Mouse (Mus musculus) MEL (cell line): ENCODE data around the gene Ep400. TPM values are rescaled to one million over a fixed set of nuclear protein-coding genes. Genes with fewer than 3 reads are reported as not detected.

Experiments
- DNase-seq: peaks from one replicate; pipeline ENCODE4 v3.0.0; 2011; ENCODE audit warnings: low read depth, low spot score
- H3K27ac ChIP-seq: 2 replicates; pipeline ENCODE4 v1.5.1; 2012; ENCODE audit warnings: low read depth, mild to moderate bottlenecking, control low read depth, low read length, moderate library complexity; ENCODE audit not compliant: control insufficient read depth
- H3K27me3 ChIP-seq, 2 experiments: fragments of 150-350 bp in 1 of 2; sonication (generic) in 1 of 2; 2 replicates each; pipeline ENCODE4 v1.6.1; 2012; ENCODE audit warnings: low read length in 2 of 2, mild to moderate bottlenecking in 2 of 2, improper control_type of control experiment in 1 of 2, moderate library complexity in 1 of 2; ENCODE audit not compliant: insufficient read depth in 2 of 2, control insufficient read depth in 1 of 2
- H3K36me3 ChIP-seq, 2 experiments: 2 replicates each; pipeline ENCODE4 v1.6.1; 2012 to 2014; ENCODE audit warnings: low read length in 2 of 2, improper control_type of control experiment in 1 of 2, inconsistent platforms in 1 of 2, mild to moderate bottlenecking in 1 of 2; ENCODE audit not compliant: insufficient read depth in 2 of 2, control insufficient read depth in 1 of 2
- H3K4me1 ChIP-seq, 2 experiments: fragments of 150-350 bp in 1 of 2; sonication (generic) in 1 of 2; 2 replicates each; pipeline ENCODE4 v1.6.1; 2012; ENCODE audit warnings: low read length in 2 of 2, improper control_type of control experiment in 1 of 2, mild to moderate bottlenecking in 1 of 2; ENCODE audit not compliant: insufficient read depth in 2 of 2, control insufficient read depth in 1 of 2
- H3K4me3 ChIP-seq, 2 experiments: fragments of 150-350 bp in 1 of 2; sonication (generic) in 1 of 2; 2 replicates each; pipeline ENCODE4 v1.5.1; 2012; ENCODE audit warnings: low read depth in 2 of 2, low read length in 2 of 2, mild to moderate bottlenecking in 2 of 2, moderate library complexity in 2 of 2, control low read depth in 1 of 2, improper control_type of control experiment in 1 of 2; ENCODE audit not compliant: control insufficient read depth in 1 of 2, insufficient read depth in 1 of 2
- H3K79me2 ChIP-seq: 2 replicates; pipeline ENCODE4 v1.6.1; 2012; ENCODE audit warnings: mild to moderate bottlenecking, low read length, moderate library complexity; ENCODE audit not compliant: control insufficient read depth, poor library complexity, insufficient read depth
- H3K9ac ChIP-seq: 2 replicates; pipeline ENCODE4 v1.6.1; 2012; ENCODE audit warnings: low read depth, mild to moderate bottlenecking, control low read depth, low read length, moderate library complexity; ENCODE audit not compliant: control insufficient read depth, poor library complexity, severe bottlenecking
- H3K9me3 ChIP-seq: fragments of 150-350 bp; sonication (generic); replicated peaks from 2 replicates; pipeline ENCODE4 v1.6.1; 2012; ENCODE audit warnings: mild to moderate bottlenecking, low read length, improper control_type of control experiment, moderate library complexity; ENCODE audit not compliant: insufficient read depth
- BHLHE40 ChIP-seq: IDR thresholded peaks from 2 replicates; pipeline ENCODE4 v1.6.1; 2012; ENCODE audit warnings: low read depth, mild to moderate bottlenecking, inconsistent platforms, low read length, improper control_type of control experiment, borderline replicate concordance
- CHD2 ChIP-seq: IDR thresholded peaks from 2 replicates; pipeline ENCODE4 v1.6.1; 2011; ENCODE audit warnings: low read length, improper control_type of control experiment
- CTCF ChIP-seq, 3 experiments: IDR thresholded peaks in 2 of 3; conservative IDR thresholded peaks in 1 of 3; 2 replicates each; pipeline ENCODE4 v1.5.1; 2011 to 2012; ENCODE audit warnings: low read length in 3 of 3, low read depth in 2 of 3, mild to moderate bottlenecking in 2 of 3, improper control_type of control experiment in 1 of 3, inconsistent platforms in 1 of 3, mixed read lengths in 1 of 3, moderate library complexity in 1 of 3; ENCODE audit not compliant: control insufficient read depth in 1 of 3, insufficient read depth in 1 of 3, poor library complexity in 1 of 3, severe bottlenecking in 1 of 3
- E2F4 ChIP-seq: IDR thresholded peaks from 2 replicates; pipeline ENCODE4 v1.6.1; 2011; ENCODE audit warnings: low read depth, low read length, improper control_type of control experiment, borderline replicate concordance
- ELF1 ChIP-seq: IDR thresholded peaks from 2 replicates; pipeline ENCODE4 v1.6.1; 2014; ENCODE audit warnings: low read depth, mild to moderate bottlenecking, inconsistent platforms, low read length, improper control_type of control experiment, moderate library complexity
- EP300 ChIP-seq, 2 experiments: IDR thresholded peaks; 2 replicates each; pipeline ENCODE4 v1.6.1; 2011; ENCODE audit warnings: improper control_type of control experiment in 2 of 2, low read length in 2 of 2, low read depth in 1 of 2, mild to moderate bottlenecking in 1 of 2
- ETS1 ChIP-seq: IDR thresholded peaks from 2 replicates; pipeline ENCODE4 v1.6.1; 2012; ENCODE audit warnings: low read depth, mild to moderate bottlenecking, inconsistent platforms, low read length, improper control_type of control experiment, moderate library complexity
- GABPA ChIP-seq: IDR thresholded peaks from 2 replicates; pipeline ENCODE4 v1.6.1; 2012; ENCODE audit warnings: low read depth, mild to moderate bottlenecking, inconsistent platforms, low read length, improper control_type of control experiment, moderate library complexity
- GATA1 ChIP-seq: IDR thresholded peaks from 2 replicates; pipeline ENCODE4 v1.6.1; 2011; ENCODE audit warnings: low read depth, low read length, improper control_type of control experiment
- HCFC1 ChIP-seq: IDR thresholded peaks from 2 replicates; pipeline ENCODE4 v1.6.1; 2012; ENCODE audit warnings: low read depth, mild to moderate bottlenecking, inconsistent platforms, low read length, improper control_type of control experiment, moderate library complexity
- KAT2A ChIP-seq: conservative IDR thresholded peaks from 2 replicates; pipeline ENCODE4 v1.6.1; 2012; ENCODE audit warnings: low read depth, low read length, improper control_type of control experiment, inconsistent platforms
- MAFK ChIP-seq: IDR thresholded peaks from 2 replicates; pipeline ENCODE4 v1.6.1; 2011; ENCODE audit warnings: low read depth, mild to moderate bottlenecking, low read length, improper control_type of control experiment, borderline replicate concordance
- MAX ChIP-seq: IDR thresholded peaks from 2 replicates; pipeline ENCODE4 v1.6.1; 2011; ENCODE audit warnings: low read length, improper control_type of control experiment
- MAZ ChIP-seq: IDR thresholded peaks from 2 replicates; pipeline ENCODE4 v1.6.1; 2012; ENCODE audit warnings: low read depth, mild to moderate bottlenecking, inconsistent platforms, low read length, improper control_type of control experiment
- MEF2A ChIP-seq: IDR thresholded peaks from 2 replicates; pipeline ENCODE4 v1.6.1; 2014; ENCODE audit warnings: low read depth, mild to moderate bottlenecking, inconsistent platforms, low read length, improper control_type of control experiment; ENCODE audit not compliant: poor library complexity, insufficient replicate concordance, severe bottlenecking; ENCODE audit errors: extremely low read depth
- MXI1 ChIP-seq: IDR thresholded peaks from 2 replicates; pipeline ENCODE4 v1.6.1; 2011; ENCODE audit warnings: mild to moderate bottlenecking, low read depth, low read length, improper control_type of control experiment
- MYB ChIP-seq: IDR thresholded peaks from 2 replicates; pipeline ENCODE4 v1.6.1; 2011; ENCODE audit warnings: mild to moderate bottlenecking, low read depth, low read length, improper control_type of control experiment
- MYC ChIP-seq: IDR thresholded peaks from 2 replicates; pipeline ENCODE4 v1.6.1; 2011; ENCODE audit warnings: low read depth, mild to moderate bottlenecking, low read length, improper control_type of control experiment, moderate library complexity
- NELFE ChIP-seq: IDR thresholded peaks from 2 replicates; pipeline ENCODE4 v1.6.1; 2011; ENCODE audit warnings: low read depth, low read length, improper control_type of control experiment
- NRF1 ChIP-seq: IDR thresholded peaks from 2 replicates; pipeline ENCODE4 v1.6.1; 2014; ENCODE audit warnings: low read depth, mild to moderate bottlenecking, inconsistent platforms, low read length, improper control_type of control experiment, moderate library complexity; ENCODE audit not compliant: poor library complexity, insufficient read depth, severe bottlenecking
- POLR2A ChIP-seq, 2 experiments: IDR thresholded peaks; 2 replicates each; pipeline ENCODE4 v1.6.1; 2011 to 2012; ENCODE audit warnings: low read length in 2 of 2, mild to moderate bottlenecking in 2 of 2, control low read depth in 1 of 2, improper control_type of control experiment in 1 of 2, low read depth in 1 of 2, moderate library complexity in 1 of 2; ENCODE audit not compliant: control insufficient read depth in 1 of 2, insufficient read depth in 1 of 2, poor library complexity in 1 of 2
- POLR2AphosphoS2 ChIP-seq: IDR thresholded peaks from 2 replicates; pipeline ENCODE4 v1.6.1; 2011; ENCODE audit warnings: low read length, improper control_type of control experiment
- RAD21 ChIP-seq: IDR thresholded peaks from 2 replicates; pipeline ENCODE4 v1.6.1; 2011; ENCODE audit warnings: mild to moderate bottlenecking, low read depth, low read length, improper control_type of control experiment
- RCOR1 ChIP-seq: IDR thresholded peaks from 2 replicates; pipeline ENCODE4 v1.6.1; 2012; ENCODE audit warnings: low read depth, mild to moderate bottlenecking, inconsistent platforms, low read length, improper control_type of control experiment
- SIN3A ChIP-seq: IDR thresholded peaks from 2 replicates; pipeline ENCODE4 v1.6.1; 2012; ENCODE audit warnings: low read length, improper control_type of control experiment, inconsistent platforms
- SMC3 ChIP-seq: IDR thresholded peaks from 2 replicates; pipeline ENCODE4 v1.6.1; 2011; ENCODE audit warnings: low read depth, low read length, improper control_type of control experiment
- TBP ChIP-seq: IDR thresholded peaks from 2 replicates; pipeline ENCODE4 v1.8.0; 2011; ENCODE audit warnings: low read depth, low read length, improper control_type of control experiment
- TCF12 ChIP-seq: IDR thresholded peaks from 2 replicates; pipeline ENCODE4 v1.6.1; 2014; ENCODE audit warnings: low read depth, mild to moderate bottlenecking, inconsistent platforms, low read length, improper control_type of control experiment, moderate library complexity
- UBTF ChIP-seq: IDR thresholded peaks from 2 replicates; pipeline ENCODE4 v1.6.1; 2012; ENCODE audit warnings: low read depth, mild to moderate bottlenecking, inconsistent platforms, low read length, improper control_type of control experiment, moderate library complexity, borderline replicate concordance; ENCODE audit not compliant: insufficient read depth
- USF2 ChIP-seq, 2 experiments: IDR thresholded peaks; 2 replicates each; pipeline ENCODE4 v1.6.1; 2011 to 2012; ENCODE audit warnings: improper control_type of control experiment in 2 of 2, low read length in 2 of 2, borderline replicate concordance in 1 of 2, inconsistent platforms in 1 of 2, low read depth in 1 of 2, mild to moderate bottlenecking in 1 of 2; ENCODE audit not compliant: insufficient read depth in 1 of 2
- ZC3H11A ChIP-seq: IDR thresholded peaks from 2 replicates; pipeline ENCODE4 v1.6.1; 2012; ENCODE audit warnings: low read depth, mild to moderate bottlenecking, inconsistent platforms, low read length, improper control_type of control experiment
- ZKSCAN1 ChIP-seq: IDR thresholded peaks from 2 replicates; pipeline ENCODE4 v1.6.1; 2012; ENCODE audit warnings: low read depth, mild to moderate bottlenecking, inconsistent platforms, low read length, improper control_type of control experiment, moderate library complexity
- ZMIZ1 ChIP-seq: IDR thresholded peaks from 2 replicates; pipeline ENCODE4 v1.6.1; 2012; ENCODE audit warnings: low read depth, mild to moderate bottlenecking, inconsistent platforms, low read length, improper control_type of control experiment, moderate library complexity
- ZNF384 ChIP-seq: IDR thresholded peaks from 2 replicates; pipeline ENCODE4 v1.6.1; 2012; ENCODE audit warnings: low read depth, mild to moderate bottlenecking, inconsistent platforms, low read length, improper control_type of control experiment
- polyA plus RNA-seq, 2 experiments: library from polyadenylated mRNA; stranded (reverse) in 1 of 2; unstranded in 1 of 2; fragments of >175 nt in 1 of 2; fragments of >200 nt in 1 of 2; gene quantifications; 2 replicates each; pipeline versions ENCODE4 v1.2.1 to v1.2.4; 2012; ENCODE audit warnings: low replicate concordance in 2 of 2, low read depth in 1 of 2; ENCODE audit not compliant: insufficient read length in 2 of 2, insufficient read depth in 1 of 2, missing spikeins in 1 of 2
- total RNA-seq: library from RNA; depleted of rRNA; stranded (reverse); fragments of 300-350 nt; gene quantifications from 2 replicates; pipeline ENCODE4 v1.2.3, GENCODE M21; 2012; rRNA removed

Gene Ep400
- total RNA-seq (21.5 and 27.1 TPM in 2 replicates), polyA plus RNA-seq (10 to 100 TPM; 27.2 to 96.8 TPM)

GRCm38 (mm10) chr5:110770448-110771158 lies at the start of gene Ep400:
Gene Ep400, minus strand, starts transcription at chr5:110770717.
- no peaks in the 10 kb centered on the region for H3K9me3 ChIP-seq
- peak within 1 kb of the TSS; percentile 94 for H3K27ac ChIP-seq
- H3K9ac ChIP-seq = peak within 1 kb of the TSS; percentile 96
- H3K79me2 ChIP-seq = peaks cover 61% of the 10 kb centered on the region
- H3K36me3 ChIP-seq = peaks cover 9 to 34% of the 10 kb centered on the region in 2 experiments
- peak; percentile 100 for DNase-seq
- H3K27me3 ChIP-seq = no peaks in the 10 kb centered on the region
- TF ChIP-seq ZC3H11A = peak; percentile 20; the same call in 1 of the 2 replicates
- no peak for TF ChIP-seq GABPA
- peak; percentile 63 for TF ChIP-seq MAX
- peak; percentile 78 for TF ChIP-seq MXI1
- peak; percentile 87 for TF ChIP-seq TBP
- TF ChIP-seq RAD21 = peak; percentile 28
- no peak for TF ChIP-seq USF2 (IDR thresholded peaks at IDR 0.05; ENCODE audit: borderline replicate concordance in 1 of 2, insufficient read depth in 1 of 2, low read depth in 1 of 2, low read length in 2 of 2)
- peak; percentile 49; the same call in 1 of the 2 replicates for TF ChIP-seq MYC
- no peak for TF ChIP-seq ZKSCAN1
- peak; percentile 95 for TF ChIP-seq POLR2AphosphoS2
- TF ChIP-seq ZNF384 = no peak
- no peak for TF ChIP-seq GATA1
- peak in 2 of 3 experiments; percentile 74 to 77; a peak in 5 of 6 replicates for TF ChIP-seq CTCF (IDR thresholded peaks at IDR 0.05 in 2 of 3, conservative IDR thresholded peaks at IDR 0.05 in 1 of 3; ENCODE audit: control insufficient read depth in 1 of 3, insufficient read depth in 1 of 3, low read depth in 2 of 3, low read length in 3 of 3, poor library complexity in 1 of 3, severe bottlenecking in 1 of 3)
- peak; percentile 73; the same call in 1 of the 2 replicates for TF ChIP-seq MYB
- peak; percentile 93 for TF ChIP-seq HCFC1
- peak; percentile 73; the same call in 1 of the 2 replicates for TF ChIP-seq MAZ
- TF ChIP-seq ELF1 = peak; percentile 98
- TF ChIP-seq E2F4 = no peak
- peak; percentile 32; the same call in 1 of the 2 replicates for TF ChIP-seq ETS1
- TF ChIP-seq RCOR1 = peak; percentile 39
- TF ChIP-seq KAT2A = no peak; the same call in 1 of the 2 replicates
- peak; percentile 47; the same call in 1 of the 2 replicates for TF ChIP-seq MEF2A
- TF ChIP-seq SMC3 = peak; percentile 74
- peak; percentile 70 for TF ChIP-seq TCF12
- peak; percentile 91 for TF ChIP-seq NELFE
- TF ChIP-seq UBTF = no peak
- TF ChIP-seq POLR2A (IDR thresholded peaks at IDR 0.05; ENCODE audit: control insufficient read depth in 1 of 2, insufficient read depth in 1 of 2, low read depth in 1 of 2, low read length in 2 of 2, poor library complexity in 1 of 2) = peak; percentile 86 to 95; a peak in 3 of 4 replicates
- no peak for TF ChIP-seq BHLHE40
- TF ChIP-seq EP300 (IDR thresholded peaks at IDR 0.05; ENCODE audit: low read depth in 1 of 2, low read length in 2 of 2) = peak in 1 of 2 experiments; percentile 40; a peak in 1 of 4 replicates
- peak; percentile 95 for TF ChIP-seq SIN3A
- no peak for TF ChIP-seq MAFK
- TF ChIP-seq NRF1 = peak; percentile 89
- TF ChIP-seq CHD2 = no peak
- TF ChIP-seq ZMIZ1 = peak; percentile 83
- peak within 1 kb of the TSS; percentile 94 to 99 for H3K4me3 ChIP-seq
- peaks cover 7 to 16% of the 10 kb centered on the region in 2 experiments for H3K4me1 ChIP-seq
